Mouse (Mus musculus): Measurements from ENCODE around the gene Kcnt1. TPM values are rescaled to one million over a fixed set of nuclear protein-coding genes. Genes with fewer than 3 reads are reported as not detected.

Kcnt1 gene
- polyA plus RNA-seq, 1 experiment from 2014 or later: 0.04 TPM

- 78% methylated on average over 3 of the region's 3 CpGs for WGBS (ENCODE audit: insufficient replicate concordance)
- no peak overlapping the region for H3K27ac ChIP-seq (ENCODE audit: low read depth, low read length)
- no peak overlapping the region for H3K9ac ChIP-seq (ENCODE audit: low read depth, low read length)
- H3K4me2 ChIP-seq: no peak overlapping the region
- peaks cover 9% of the 10 kb centered on the region; the same call in 1 of the 2 replicates for H3K27me3 ChIP-seq (ENCODE audit: control insufficient read depth, insufficient read depth, low read length)
- ATAC-seq (replicated peaks; ENCODE audit: insufficient number of reproducible peaks, low FRiP score, low TSS enrichment): no peak
- no peaks in the 10 kb centered on the region for H3K9me3 ChIP-seq (replicated peaks; ENCODE audit: control insufficient read depth, low read length)
- H3K36me3 ChIP-seq (ENCODE audit: control insufficient read depth, insufficient read depth, low read length): no peaks in the 10 kb centered on the region
- no peaks in the 10 kb centered on the region for H3K4me1 ChIP-seq (ENCODE audit: control insufficient read depth, insufficient read depth, low read length)
- no peak overlapping the region for H3K4me3 ChIP-seq (ENCODE audit: low read depth, low read length)
Measured at GRCm38 (mm10) chr2:25884756-25885155, 21.2 kb downstream of the Kcnt1 start.

GRCm38 (mm10) chr2:25887226-25887625, 23.7 kb downstream of the Kcnt1 start:
- H3K27ac ChIP-seq (ENCODE audit: low read depth, low read length): no peak overlapping the region
- H3K9ac ChIP-seq (ENCODE audit: low read depth, low read length): no peak overlapping the region
- ATAC-seq (replicated peaks; ENCODE audit: insufficient number of reproducible peaks, low FRiP score, low TSS enrichment): no peak
- no peak overlapping the region for H3K4me3 ChIP-seq (ENCODE audit: low read depth, low read length)
- H3K27me3 ChIP-seq (ENCODE audit: control insufficient read depth, insufficient read depth, low read length): no peaks in the 10 kb centered on the region
- no peaks in the 10 kb centered on the region for H3K36me3 ChIP-seq (ENCODE audit: control insufficient read depth, insufficient read depth, low read length)
- 52% methylated on average over 8 of the region's 8 CpGs for WGBS (ENCODE audit: insufficient replicate concordance)
- no peaks in the 10 kb centered on the region for H3K4me1 ChIP-seq (ENCODE audit: control insufficient read depth, insufficient read depth, low read length)
- H3K4me2 ChIP-seq: no peak overlapping the region
- no peaks in the 10 kb centered on the region for H3K9me3 ChIP-seq (replicated peaks; ENCODE audit: control insufficient read depth, low read length)

- Histone ChIP-seq H3K4me3 (ENCODE audit: low read depth, low read length) (no peak overlapping the region), H3K27me3 (ENCODE audit: control insufficient read depth, insufficient read depth, low read length) (0 out of 2 replicates have a peak, but pooled peaks cover 2% of the 10 kb centered on the region), H3K9me3 (replicated peaks; ENCODE audit: control insufficient read depth, low read length) (no peaks in the 10 kb centered on the region), H3K4me2 (no peak overlapping the region), H3K27ac (ENCODE audit: low read depth, low read length) (no peak overlapping the region), H3K36me3 (ENCODE audit: control insufficient read depth, insufficient read depth, low read length) (no peaks in the 10 kb centered on the region), H3K4me1 (ENCODE audit: control insufficient read depth, insufficient read depth, low read length) (no peaks in the 10 kb centered on the region), H3K9ac (ENCODE audit: low read depth, low read length) (no peak overlapping the region)
- ATAC-seq (replicated peaks; ENCODE audit: insufficient number of reproducible peaks, low FRiP score, low TSS enrichment): no peak
- 57% methylated on average over 5 of the region's 5 CpGs for WGBS (ENCODE audit: insufficient replicate concordance)
Measured at GRCm38 (mm10) chr2:25888144-25888543, 24.6 kb downstream of the Kcnt1 start.

- Histone ChIP-seq H3K36me3 (ENCODE audit: control insufficient read depth, insufficient read depth, low read length) (no peaks in the 10 kb centered on the region), H3K9ac (ENCODE audit: low read depth, low read length) (no peak overlapping the region), H3K27me3 (ENCODE audit: control insufficient read depth, insufficient read depth, low read length) (0 out of 2 replicates have a peak, but pooled peaks cover 2% of the 10 kb centered on the region), H3K4me1 (ENCODE audit: control insufficient read depth, insufficient read depth, low read length) (no peaks in the 10 kb centered on the region), H3K27ac (ENCODE audit: low read depth, low read length) (no peak overlapping the region), H3K4me3 (ENCODE audit: low read depth, low read length) (no peak overlapping the region), H3K4me2 (no peak overlapping the region), H3K9me3 (replicated peaks; ENCODE audit: control insufficient read depth, low read length) (no peaks in the 10 kb centered on the region)
- no peak; the same call in 1 of the 2 replicates for ATAC-seq (replicated peaks; ENCODE audit: insufficient number of reproducible peaks, low FRiP score, low TSS enrichment)
- 79% methylated on average over 7 of the region's 7 CpGs for WGBS (ENCODE audit: insufficient replicate concordance)
Measured at GRCm38 (mm10) chr2:25892440-25892839, 28.9 kb downstream of the Kcnt1 start.

GRCm38 (mm10) chr2:25898970-25899369, 35.4 kb downstream of the Kcnt1 start:
- 57% methylated on average over 9 of the region's 9 CpGs for WGBS (ENCODE audit: insufficient replicate concordance)
- Histone ChIP-seq H3K4me3 (ENCODE audit: low read depth, low read length) (no peak overlapping the region), H3K27me3 (ENCODE audit: control insufficient read depth, insufficient read depth, low read length) (0 out of 2 replicates have a peak, but pooled peaks cover 2% of the 10 kb centered on the region), H3K4me1 (ENCODE audit: control insufficient read depth, insufficient read depth, low read length) (no peaks in the 10 kb centered on the region), H3K27ac (ENCODE audit: low read depth, low read length) (no peak overlapping the region), H3K9me3 (replicated peaks; ENCODE audit: control insufficient read depth, low read length) (no peaks in the 10 kb centered on the region), H3K4me2 (no peak overlapping the region), H3K36me3 (ENCODE audit: control insufficient read depth, insufficient read depth, low read length) (no peaks in the 10 kb centered on the region), H3K9ac (ENCODE audit: low read depth, low read length) (peak overlapping the region; percentile 43; the same call in 1 of the 2 replicates)
- ATAC-seq (replicated peaks; ENCODE audit: insufficient number of reproducible peaks, low FRiP score, low TSS enrichment): no peak

GRCm38 (mm10) chr2:25909872-25910271, 46.3 kb downstream of the Kcnt1 start:
- Histone ChIP-seq H3K27me3 (ENCODE audit: control insufficient read depth, insufficient read depth, low read length) (no peaks in the 10 kb centered on the region), H3K27ac (ENCODE audit: low read depth, low read length) (no peak overlapping the region), H3K4me1 (ENCODE audit: control insufficient read depth, insufficient read depth, low read length) (no peaks in the 10 kb centered on the region), H3K4me3 (ENCODE audit: low read depth, low read length) (no peak overlapping the region), H3K4me2 (no peak overlapping the region), H3K9me3 (replicated peaks; ENCODE audit: control insufficient read depth, low read length) (no peaks in the 10 kb centered on the region), H3K9ac (ENCODE audit: low read depth, low read length) (no peak overlapping the region), H3K36me3 (ENCODE audit: control insufficient read depth, insufficient read depth, low read length) (no peaks in the 10 kb centered on the region)
- ATAC-seq (replicated peaks; ENCODE audit: insufficient number of reproducible peaks, low FRiP score, low TSS enrichment): no peak
- 78% methylated on average over 12 of the region's 12 CpGs for WGBS (ENCODE audit: insufficient replicate concordance)

- no peaks in the 10 kb centered on the region for H3K27me3 ChIP-seq (ENCODE audit: control insufficient read depth, insufficient read depth, low read length)
- no peaks in the 10 kb centered on the region for H3K4me1 ChIP-seq (ENCODE audit: control insufficient read depth, insufficient read depth, low read length)
- no peak for ATAC-seq (replicated peaks; ENCODE audit: insufficient number of reproducible peaks, low FRiP score, low TSS enrichment)
- no peak overlapping the region for H3K9ac ChIP-seq (ENCODE audit: low read depth, low read length)
- 47% methylated on average over 2 of the region's 2 CpGs for WGBS (ENCODE audit: insufficient replicate concordance)
- no peaks in the 10 kb centered on the region for H3K36me3 ChIP-seq (ENCODE audit: control insufficient read depth, insufficient read depth, low read length)
- H3K4me2 ChIP-seq: no peak overlapping the region
- H3K4me3 ChIP-seq (ENCODE audit: low read depth, low read length): no peak overlapping the region
- H3K9me3 ChIP-seq (replicated peaks; ENCODE audit: control insufficient read depth, low read length): no peaks in the 10 kb centered on the region
- no peak overlapping the region for H3K27ac ChIP-seq (ENCODE audit: low read depth, low read length)
Measured at GRCm38 (mm10) chr2:25913247-25913646, 49.7 kb downstream of the Kcnt1 start.

GRCm38 (mm10) chr2:25914201-25914600, 50.7 kb downstream of the Kcnt1 start:
- ATAC-seq (replicated peaks; ENCODE audit: insufficient number of reproducible peaks, low FRiP score, low TSS enrichment): no peak
- no peak overlapping the region for H3K9ac ChIP-seq (ENCODE audit: low read depth, low read length)
- WGBS (ENCODE audit: insufficient replicate concordance): 65% methylated on average over 4 of the region's 4 CpGs

GRCm38 (mm10) chr2:25914821-25915220, 51.3 kb downstream of the Kcnt1 start:
- no peak overlapping the region for H3K4me2 ChIP-seq
- no peak overlapping the region for H3K27ac ChIP-seq (ENCODE audit: low read depth, low read length)
- no peaks in the 10 kb centered on the region for H3K9me3 ChIP-seq (replicated peaks; ENCODE audit: control insufficient read depth, low read length)
- H3K27me3 ChIP-seq (ENCODE audit: control insufficient read depth, insufficient read depth, low read length): no peaks in the 10 kb centered on the region
- no peak overlapping the region for H3K9ac ChIP-seq (ENCODE audit: low read depth, low read length)
- H3K4me1 ChIP-seq (ENCODE audit: control insufficient read depth, insufficient read depth, low read length): no peaks in the 10 kb centered on the region
- 66% methylated on average over 5 of the region's 5 CpGs for WGBS (ENCODE audit: insufficient replicate concordance)
- ATAC-seq (replicated peaks; ENCODE audit: insufficient number of reproducible peaks, low FRiP score, low TSS enrichment): no peak
- H3K36me3 ChIP-seq (ENCODE audit: control insufficient read depth, insufficient read depth, low read length): no peaks in the 10 kb centered on the region
- H3K4me3 ChIP-seq (ENCODE audit: low read depth, low read length): no peak overlapping the region

More at GRCm38 (mm10) chr2:25914201-25914600, 50.7 kb downstream of the Kcnt1 start:
- H3K4me1 ChIP-seq (ENCODE audit: control insufficient read depth, insufficient read depth, low read length): no peaks in the 10 kb centered on the region
- H3K27me3 ChIP-seq (ENCODE audit: control insufficient read depth, insufficient read depth, low read length): no peaks in the 10 kb centered on the region
- H3K27ac ChIP-seq (ENCODE audit: low read depth, low read length): no peak overlapping the region
- H3K9me3 ChIP-seq (replicated peaks; ENCODE audit: control insufficient read depth, low read length): no peaks in the 10 kb centered on the region
- H3K4me3 ChIP-seq (ENCODE audit: low read depth, low read length): no peak overlapping the region
- no peak overlapping the region for H3K4me2 ChIP-seq
- no peaks in the 10 kb centered on the region for H3K36me3 ChIP-seq (ENCODE audit: control insufficient read depth, insufficient read depth, low read length)

Measured in heart, embryonic 11.5 days (tissue).